24 mouse cellular contexts compared by ENCODE assay signal in the genomic region with DNA sequence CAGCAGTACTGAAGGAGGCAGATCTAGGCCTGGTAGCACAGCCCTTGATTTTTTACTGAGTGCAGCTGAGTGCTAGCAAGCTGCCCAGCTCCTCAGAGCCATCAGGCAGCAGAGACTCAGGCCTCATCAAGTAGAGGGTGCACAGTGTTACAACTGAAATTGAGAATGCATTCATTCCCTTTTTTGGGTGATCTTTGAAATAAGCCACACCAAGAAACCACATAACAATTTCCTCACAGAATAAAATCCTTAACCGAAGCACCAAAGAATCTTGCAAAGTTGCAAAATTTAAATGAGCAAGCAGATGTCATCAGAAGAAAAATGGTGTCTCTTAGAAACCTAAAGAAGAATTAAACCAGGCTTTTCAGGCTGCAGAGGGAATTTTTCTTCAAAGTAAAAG.
DNase-seq lines count a peak whose midpoint lies in the region; ATAC-seq and TF ChIP-seq lines count a peak whose summit lies in the region.
"Had no signal": no experiment of that assay in that cellular context is flagged by ENCODE, and none has a peak within 500 bp of the region (broad histone marks: within the 10 kb centered on the region; RNA-seq: fewer than 3 reads in every experiment).

No protein-coding gene starts in this region.

- H3K27ac ChIP-seq in left cerebral cortex, adult 2 months: peak overlapping the region; percentile 61; the same call in 1 of the 2 replicates
- H3K27ac ChIP-seq in stomach, embryonic 16.5 days (ENCODE audit: low read length): peak overlapping the region; percentile 14; the same call in 1 of the 2 replicates
- no peak overlapping the region for H3K27ac ChIP-seq in stomach, postnatal 0 days (replicated peaks)
- H3K27ac ChIP-seq: embryonic facial prominence, embryonic 15.5 days; forebrain, embryonic 15.5 days; heart, adult 2 months; heart, embryonic 10.5 days; heart, embryonic 13.5 days; hindbrain, embryonic 12.5 days; hindbrain, embryonic 15.5 days had no signal

- 54% methylated on average over 1 of the region's 1 CpGs for WGBS in stomach, embryonic 16.5 days
- 52% methylated on average over 1 of the region's 1 CpGs for WGBS in stomach, postnatal 0 days

- H3K4me1 ChIP-seq in stomach, embryonic 16.5 days (ENCODE audit: control insufficient read depth, insufficient read depth, low read length): no peaks in the 10 kb centered on the region
- no peaks in the 10 kb centered on the region for H3K4me1 ChIP-seq in stomach, postnatal 0 days (replicated peaks; ENCODE audit: control insufficient read depth, insufficient read depth)
- H3K4me1 ChIP-seq: embryonic facial prominence, embryonic 15.5 days; forebrain, embryonic 15.5 days; heart, embryonic 10.5 days; heart, embryonic 13.5 days; hindbrain, embryonic 12.5 days; hindbrain, embryonic 15.5 days had no signal

- TF ChIP-seq CTCF in left cerebral cortex, adult 2 months (IDR thresholded peaks at IDR 0.05): no peak
- no peak for TF ChIP-seq CTCF in stomach, postnatal 0 days (IDR thresholded peaks at IDR 0.05; ENCODE audit: low read depth)

- no peak overlapping the region for H3K9ac ChIP-seq in stomach, embryonic 16.5 days (ENCODE audit: low read length)
- no peak overlapping the region for H3K9ac ChIP-seq in stomach, postnatal 0 days (ENCODE audit: low read length)
- H3K9ac ChIP-seq: embryonic facial prominence, embryonic 15.5 days; forebrain, embryonic 15.5 days; heart, embryonic 13.5 days; hindbrain, embryonic 12.5 days; hindbrain, embryonic 15.5 days had no signal

- peak; percentile 74 for ATAC-seq in frontal cortex, adult (ENCODE audit: low TSS enrichment)
- no peak for ATAC-seq in stomach, embryonic 16.5 days (ENCODE audit: insufficient read depth, low FRiP score)
- ATAC-seq in stomach, postnatal 0 days (ENCODE audit: low FRiP score, low TSS enrichment): no peak
- ATAC-seq: CD4-positive, CD25-positive, alpha-beta regulatory T cell, adult 4 months; forebrain, embryonic 15.5 days had no signal

- H3K27me3 ChIP-seq in stomach, embryonic 16.5 days (ENCODE audit: control insufficient read depth, insufficient read depth, low read length): no peaks in the 10 kb centered on the region
- H3K27me3 ChIP-seq in stomach, postnatal 0 days (ENCODE audit: control insufficient read depth, insufficient read depth, low read length): no peaks in the 10 kb centered on the region
- H3K27me3 ChIP-seq: embryonic facial prominence, embryonic 15.5 days; forebrain, embryonic 15.5 days; heart, embryonic 13.5 days; hindbrain, embryonic 12.5 days; hindbrain, embryonic 15.5 days had no signal

- H3K4me2 ChIP-seq in stomach, embryonic 16.5 days (ENCODE audit: low read depth, low read length): no peak overlapping the region
- H3K4me2 ChIP-seq in stomach, postnatal 0 days (replicated peaks; ENCODE audit: low read depth): no peak overlapping the region
- H3K4me2 ChIP-seq: embryonic facial prominence, embryonic 15.5 days; forebrain, embryonic 15.5 days; heart, embryonic 13.5 days; hindbrain, embryonic 12.5 days; hindbrain, embryonic 15.5 days had no signal

- no peaks in the 10 kb centered on the region for H3K36me3 ChIP-seq in stomach, embryonic 16.5 days (ENCODE audit: control insufficient read depth, insufficient read depth, low read length)
- no peaks in the 10 kb centered on the region for H3K36me3 ChIP-seq in stomach, postnatal 0 days (ENCODE audit: control insufficient read depth, insufficient read depth, low read length)
- H3K36me3 ChIP-seq: embryonic facial prominence, embryonic 15.5 days; forebrain, embryonic 15.5 days; heart, embryonic 10.5 days; heart, embryonic 13.5 days; hindbrain, embryonic 12.5 days; hindbrain, embryonic 15.5 days had no signal

- TF ChIP-seq EP300 in stomach, postnatal 0 days (optimal IDR thresholded peaks at IDR 0.05): no peak

- H3K4me3 ChIP-seq in left cerebral cortex, adult 2 months: no peak overlapping the region
- no peak overlapping the region for H3K4me3 ChIP-seq in stomach, embryonic 16.5 days (replicated peaks; ENCODE audit: low read length)
- no peak overlapping the region for H3K4me3 ChIP-seq in stomach, postnatal 0 days (ENCODE audit: low read depth, low read length)
- H3K4me3 ChIP-seq: embryonic facial prominence, embryonic 15.5 days; forebrain, embryonic 15.5 days; heart, adult 2 months; heart, embryonic 10.5 days; heart, embryonic 13.5 days; hindbrain, embryonic 12.5 days; hindbrain, embryonic 15.5 days had no signal

- no peak for DNase-seq in frontal cortex, postnatal 25 days (ENCODE audit: low spot score in 2 of 2)
- no peak for DNase-seq in left cerebral cortex, adult 2 months (ENCODE audit: extremely low spot score in 1 of 2, low spot score in 2 of 2)
- no peak for DNase-seq in left cerebral cortex, adult 18-20 months (ENCODE audit: low spot score in 2 of 2)
- DNase-seq in stomach, postnatal 0 days (ENCODE audit: low spot score): no peak
- no peak for DNase-seq in urinary bladder, postnatal 10 days (ENCODE audit: low spot score)
- DNase-seq: adrenal gland, adult 2 months; adrenal gland, postnatal 14 days; cerebellum, adult 11-12 months; cerebellum, adult 8-10 months; cerebellum, postnatal 10 days; cerebellum, postnatal 36 days; embryo, embryonic 11 days; gastrocnemius, postnatal 25 days; heart, adult 2 months; heart, postnatal 14 days had no signal

- intact Hi-C loops in left cerebral cortex, adult 2 months (cut with DNase I): loop anchor here (5.0 kb wide), 1 partner anchor 53 kb away; no protein-coding TSS in a partner anchor

- H3K9me3 ChIP-seq in stomach, embryonic 16.5 days (replicated peaks; ENCODE audit: control insufficient read depth, low read length): no peaks in the 10 kb centered on the region
- H3K9me3 ChIP-seq in stomach, postnatal 0 days (ENCODE audit: control insufficient read depth, low read length): no peaks in the 10 kb centered on the region
- H3K9me3 ChIP-seq: embryonic facial prominence, embryonic 15.5 days; forebrain, embryonic 15.5 days; heart, embryonic 10.5 days; heart, embryonic 13.5 days; hindbrain, embryonic 12.5 days; hindbrain, embryonic 15.5 days had no signal
